Mouse (Mus musculus) brain, embryonic 14.5 days (tissue): ENCODE measurements at regions not wholly inside any gene's neighbourhood (a gene's known extent, or its start where the extent isn't known, plus 50 kb on each side); places are given as distances from the start of the nearest gene placed in this dataset.

Experiments
- CTCF ChIP-seq: fragments of 200-500 bp; IDR thresholded peaks from 2 replicates; pipeline ENCODE4 v1.5.1; 2012; ENCODE audit warnings: inconsistent platforms, mild to moderate bottlenecking, moderate library complexity, borderline replicate concordance; ENCODE audit not compliant: insufficient read depth, insufficient read length; ENCODE audit errors: extremely low read depth
- POLR2A ChIP-seq: fragments of 200-500 bp; IDR thresholded peaks from 2 replicates; pipeline ENCODE4 v1.6.1; 2012; ENCODE audit warnings: mild to moderate bottlenecking, inconsistent platforms, borderline replicate concordance; ENCODE audit not compliant: poor library complexity, insufficient read depth, insufficient read length, severe bottlenecking; ENCODE audit errors: extremely low read depth

DNA sequence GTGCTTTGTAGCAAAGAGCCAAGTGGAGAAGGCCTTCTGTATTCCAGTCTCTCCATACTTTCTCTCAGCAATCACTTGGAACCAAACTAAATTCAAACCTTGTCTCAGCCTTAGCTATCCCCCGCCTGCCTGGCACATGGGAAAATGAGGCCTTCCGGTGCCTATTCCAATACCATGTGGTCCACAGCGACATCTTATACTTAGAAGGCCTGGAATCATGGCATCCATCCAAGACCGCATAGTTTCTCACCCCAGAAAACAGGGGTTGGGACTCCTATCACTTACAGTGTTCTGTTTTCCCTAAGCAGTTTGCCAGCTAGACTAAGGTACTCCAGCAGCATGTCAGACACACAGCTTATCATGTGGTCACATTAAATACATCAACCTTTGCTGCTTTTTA, 1595.4 kb downstream of the Cntnap5b start:
- no peak for TF ChIP-seq CTCF
- TF ChIP-seq POLR2A: no peak
